Mouse (Mus musculus): ENCODE data around the gene Cdk2ap1.
"Not testable (repeated sequence)": the region's sequence is repeated elsewhere in the genome, so short reads cannot be mapped to it uniquely, and the experiment has no call there.

The Cdk2ap1 gene

GRCm38 (mm10) chr5:124362982-124363381 is at the start of gene Cdk2ap1:
Gene Cdk2ap1, minus strand, starts transcription at chr5:124363082.
- not testable (repeated sequence) for DNase-seq

GRCm38 (mm10) chr5:124412163-124412562 is 49.3 kb upstream of the Cdk2ap1 start:
- no peak for DNase-seq

- no peak for DNase-seq
Measured at GRCm38 (mm10) chr5:124410808-124411207, 47.9 kb upstream of the Cdk2ap1 start.

- no peak for DNase-seq
Measured at GRCm38 (mm10) chr5:124393726-124394125, 30.8 kb upstream of the Cdk2ap1 start.

GRCm38 (mm10) chr5:124392412-124392811 is 29.5 kb upstream of the Cdk2ap1 start:
- no peak for DNase-seq

- no peak for DNase-seq
Measured at GRCm38 (mm10) chr5:124387932-124388331, 25.1 kb upstream of the Cdk2ap1 start.

GRCm38 (mm10) chr5:124380121-124380520 is 17.2 kb upstream of the Cdk2ap1 start:
- no peak for DNase-seq

- no peak for DNase-seq
Measured at GRCm38 (mm10) chr5:124377149-124377548, 14.3 kb upstream of the Cdk2ap1 start.

GRCm38 (mm10) chr5:124376401-124376800 is 13.5 kb upstream of the Cdk2ap1 start:
- no peak for DNase-seq

- DNase-seq = no peak
Measured at GRCm38 (mm10) chr5:124374298-124374697, 11.4 kb upstream of the Cdk2ap1 start.

GRCm38 (mm10) chr5:124366721-124367120 is 3.8 kb upstream of the Cdk2ap1 start:
- no peak for DNase-seq

- DNase-seq = no peak
Measured at GRCm38 (mm10) chr5:124365754-124366153, 2.9 kb upstream of the Cdk2ap1 start.

GRCm38 (mm10) chr5:124364173-124364918 is 1.5 kb upstream of the Cdk2ap1 start:
- DNase-seq = no peak

- DNase-seq = no peak
Measured at GRCm38 (mm10) chr5:124359641-124360040, 3.2 kb downstream of the Cdk2ap1 start.

GRCm38 (mm10) chr5:124356695-124357094 is 6.2 kb downstream of the Cdk2ap1 start:
- no peak for DNase-seq

- no peak for DNase-seq
Measured at GRCm38 (mm10) chr5:124355425-124355959, 7.4 kb downstream of the Cdk2ap1 start.

GRCm38 (mm10) chr5:124354574-124355424 is 8.1 kb downstream of the Cdk2ap1 start:
- DNase-seq = peak in 1 of 2 experiments; percentile 28

- DNase-seq = peak; percentile 18 to 56
Measured at GRCm38 (mm10) chr5:124353726-124354547, 8.9 kb downstream of the Cdk2ap1 start.

GRCm38 (mm10) chr5:124353011-124353725 is 9.7 kb downstream of the Cdk2ap1 start:
- peak; percentile 35 to 65 for DNase-seq

- peak; percentile 62 to 74 for DNase-seq
Measured at GRCm38 (mm10) chr5:124352141-124352920, 10.6 kb downstream of the Cdk2ap1 start.

- DNase-seq = no peak
Measured at GRCm38 (mm10) chr5:124351604-124352003, 11.3 kb downstream of the Cdk2ap1 start.

All from thymus, adult 18-20 months (tissue).